Mouse (Mus musculus) bone marrow, adult 2 months (tissue): ENCODE measurements around the gene Zfp626. TPM values are rescaled to one million over a fixed set of nuclear protein-coding genes. Genes with fewer than 3 reads are reported as not detected.
"Not testable (repeated sequence)": the region's sequence is repeated elsewhere in the genome, so short reads cannot be mapped to it uniquely, and the experiment has no call there.

Source experiments
- H3K27ac ChIP-seq: fragments of 200-500 bp; 2 replicates; pipeline ENCODE4 v1.5.1; 2012; ENCODE audit warnings: low read depth, mild to moderate bottlenecking, control low read depth, inconsistent platforms, low read length; ENCODE audit not compliant: control insufficient read depth, poor library complexity, insufficient read depth
- H3K4me1 ChIP-seq: fragments of 200-500 bp; 2 replicates; pipeline ENCODE4 v1.6.1; 2011; ENCODE audit warnings: low read length; ENCODE audit not compliant: control insufficient read depth, insufficient read depth
- H3K4me3 ChIP-seq: fragments of 200-500 bp; replicated peaks from 2 replicates; pipeline ENCODE3; 2011; ENCODE audit warnings: mild to moderate bottlenecking, low read depth, low read length, control low read depth; ENCODE audit not compliant: control insufficient read depth
- CTCF ChIP-seq: fragments of 200-500 bp; IDR thresholded peaks from 2 replicates; pipeline ENCODE4 v1.5.1; 2011; ENCODE audit warnings: low read length, control low read depth; ENCODE audit not compliant: control insufficient read depth, insufficient read depth
- POLR2A ChIP-seq: fragments of 200-500 bp; IDR thresholded peaks from 2 replicates; pipeline ENCODE4 v1.6.1; 2011; ENCODE audit warnings: low read depth, mild to moderate bottlenecking, control low read depth, low read length, borderline replicate concordance; ENCODE audit not compliant: control insufficient read depth
- WGBS: fragments of 180-500 bp; shearing (Covaris S2); methylation state at CpG from one replicate; pipeline ENCODE4 v1.1.7; 2018; 5-methylcytosine and 5-hydroxymethylcytosine counted together
- polyA plus RNA-seq: library from polyadenylated mRNA; stranded (reverse); fragments of >200 nt; gene quantifications from 2 replicates; pipeline ENCODE4 v1.2.4, GENCODE M21; 2011; ENCODE audit warnings: low replicate concordance; ENCODE audit not compliant: missing spikeins, insufficient read depth, insufficient read length

Gene Zfp626
- polyA plus RNA-seq, 1 experiment, result 3.8 TPM

- no peak overlapping the region for H3K4me3 ChIP-seq
- no peak overlapping the region for H3K27ac ChIP-seq
- no peaks in the 10 kb centered on the region for H3K4me1 ChIP-seq
- 83% methylated on average over 6 of the region's 6 CpGs for WGBS
- TF ChIP-seq CTCF (no peak), POLR2A (no peak)
Observed at GRCm38 (mm10) chr7:27840104-27840503, 33.1 kb downstream of the Zfp626 start.

- TF ChIP-seq CTCF (no peak), POLR2A (no peak)
- Histone ChIP-seq H3K4me1 (peaks cover 1% of the 10 kb centered on the region; the same call in 1 of the 2 replicates), H3K27ac (no peak within 1 kb of the TSS), H3K4me3 (no peak within 1 kb of the TSS)
- WGBS, result 89% methylated on average over 1 of the region's 1 CpGs
Observed at GRCm38 (mm10) chr7:27857227-27857626, 50.2 kb downstream of the Zfp626 start, which contains the start of gene Zfp607a. TSS of gene Zfp607a (plus strand) at chr7:27857527.

GRCm38 (mm10) chr7:27859301-27860251 is 52.6 kb downstream of the Zfp626 start:
- whole genome bisulfite sequencing, result 21% methylated on average over 10 of the region's 10 CpGs
- no peak for TF ChIP-seq POLR2A
- TF ChIP-seq CTCF, result no peak
- no peak overlapping the region; the same call in 1 of the 2 replicates for H3K27ac ChIP-seq
- peaks cover 1% of the 10 kb centered on the region; the same call in 1 of the 2 replicates for H3K4me1 ChIP-seq
- peak overlapping the region; percentile 71 for H3K4me3 ChIP-seq

- WGBS, result under 1% methylated on average over 22 of the region's 22 CpGs
- TF ChIP-seq POLR2A (0 out of 2 replicates have a peak, but pooled peaks have one; percentile 16), CTCF (no peak)
- peak overlapping the region; percentile 71 for H3K4me3 ChIP-seq
- H3K4me1 ChIP-seq, result peaks cover 1% of the 10 kb centered on the region; the same call in 1 of the 2 replicates
- H3K27ac ChIP-seq, result peak overlapping the region; percentile 67
Observed at GRCm38 (mm10) chr7:27860396-27861235, 53.6 kb downstream of the Zfp626 start.

GRCm38 (mm10) chr7:27862578-27862977 is 55.6 kb downstream of the Zfp626 start:
- not testable (repeated sequence) for H3K27ac ChIP-seq, H3K4me1 ChIP-seq, H3K4me3 ChIP-seq
- WGBS, result 77% methylated on average over 5 of the region's 5 CpGs

Other genes with a start within 250 kb of the Zfp626 start
- 44.5 and 71.2 TPM in 2 replicates for gene Akt2, start 215.6 kb upstream of the Zfp626 start, polyA plus RNA-seq
- not detected in 2 replicates for gene Ttc9b, start 153.3 kb upstream of the Zfp626 start, polyA plus RNA-seq
- 3.8 and 6.5 TPM in 2 replicates for gene Map3k10, start 132.6 kb upstream of the Zfp626 start, polyA plus RNA-seq
- 1.2 and 4.2 TPM in 2 replicates for gene Zfp607b, start 117.9 kb upstream of the Zfp626 start, polyA plus RNA-seq
- gene Zfp60, start 75.8 kb upstream of the Zfp626 start, polyA plus RNA-seq, result 2.7 and 4.5 TPM in 2 replicates
- gene Zfp59, start 31.4 kb downstream of the Zfp626 start, polyA plus RNA-seq, result 0.95 and 1.2 TPM in 2 replicates
- gene Zfp607a, start 50.3 kb downstream of the Zfp626 start, polyA plus RNA-seq, result 0.40 and 2.3 TPM in 2 replicates
- gene Zfp974, start 122.3 kb downstream of the Zfp626 start, polyA plus RNA-seq, result 0.57 and 5.4 TPM in 2 replicates
- gene Zfp780b, start 172.0 kb downstream of the Zfp626 start, polyA plus RNA-seq, result 3.2 and 6.0 TPM in 2 replicates
- gene Zfp850, start 206.9 kb downstream of the Zfp626 start, polyA plus RNA-seq, result 0.34 and 1.1 TPM in 2 replicates
- gene Psmc4, start 242.9 kb downstream of the Zfp626 start, polyA plus RNA-seq, result 81.0 and 119 TPM in 2 replicates